Mouse (Mus musculus): Measurements from ENCODE around the gene Smco4. TPM values are rescaled to one million over a fixed set of nuclear protein-coding genes. Genes with fewer than 3 reads are reported as not detected.

Gene Smco4
- polyA plus RNA-seq (2015; fragmentation: Nextera tagmentation; extraction: Ambion mirVana), result 4.5 and 6.3 TPM in 2 replicates

GRCm38 (mm10) chr9:15493235-15493924, at the start of gene Smco4:
Gene Smco4, plus strand, starts transcription at chr9:15493432.
- H3K4me3 ChIP-seq (replicated peaks), result peak within 1 kb of the TSS; percentile 89
- no peaks in the 10 kb centered on the region for H3K36me3 ChIP-seq
- peak within 1 kb of the TSS; percentile 91 for H3K4me2 ChIP-seq
- H3K27me3 ChIP-seq, result no peaks in the 10 kb centered on the region
- peak within 1 kb of the TSS; percentile 91 for H3K27ac ChIP-seq
- WGBS, result under 1% methylated on average over 94 of the region's 101 CpGs
- H3K9ac ChIP-seq, result peak within 1 kb of the TSS; percentile 94
- no peaks in the 10 kb centered on the region for H3K9me3 ChIP-seq (replicated peaks)
- H3K4me1 ChIP-seq, result peaks cover 70% of the 10 kb centered on the region
- peak; percentile 85 for ATAC-seq (replicated peaks; ENCODE audit: low FRiP score)

GRCm38 (mm10) chr9:15447397-15447796, 45.8 kb upstream of the Smco4 start:
- Histone ChIP-seq H3K4me2 (no peak overlapping the region), H3K36me3 (no peaks in the 10 kb centered on the region), H3K27me3 (no peaks in the 10 kb centered on the region), H3K4me1 (no peaks in the 10 kb centered on the region), H3K27ac (no peak overlapping the region), H3K4me3 (replicated peaks) (no peak overlapping the region), H3K9me3 (replicated peaks) (no peaks in the 10 kb centered on the region), H3K9ac (no peak overlapping the region)
- WGBS, result 71% methylated on average over 2 of the region's 2 CpGs
- no peak for ATAC-seq (replicated peaks; ENCODE audit: low FRiP score)

DNA sequence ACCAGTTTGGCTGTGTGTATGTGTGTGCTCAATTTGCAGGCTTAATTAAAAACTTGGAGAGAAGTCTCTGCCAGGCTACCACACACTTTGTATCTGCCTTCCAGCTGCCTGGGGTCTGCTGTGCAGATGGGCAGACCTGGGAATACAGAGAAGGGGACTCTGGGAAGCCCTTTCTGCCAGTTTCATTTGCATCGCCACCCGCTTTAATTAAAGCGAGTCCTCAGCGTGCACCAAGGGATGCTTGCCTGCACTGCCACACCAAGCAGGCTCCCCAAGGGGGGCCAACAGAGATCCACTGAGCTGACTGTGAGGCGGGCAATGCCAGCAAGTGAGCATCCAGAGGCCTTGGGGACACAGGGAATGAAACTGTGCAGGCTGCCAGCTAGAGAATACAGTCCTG, 42.3 kb upstream of the Smco4 start:
- 59% methylated on average over 5 of the region's 5 CpGs for WGBS
- no peak overlapping the region for H3K27ac ChIP-seq

GRCm38 (mm10) chr9:15472256-15472655, 21.0 kb upstream of the Smco4 start:
- Histone ChIP-seq H3K9me3 (replicated peaks) (no peaks in the 10 kb centered on the region), H3K4me1 (no peaks in the 10 kb centered on the region), H3K4me2 (no peak overlapping the region), H3K36me3 (no peaks in the 10 kb centered on the region), H3K27me3 (no peaks in the 10 kb centered on the region), H3K4me3 (replicated peaks) (no peak overlapping the region), H3K27ac (no peak overlapping the region), H3K9ac (no peak overlapping the region)
- WGBS, result 71% methylated on average over 4 of the region's 4 CpGs
- ATAC-seq (replicated peaks; ENCODE audit: low FRiP score), result no peak

More for the DNA sequence above, 42.3 kb upstream of the Smco4 start:
- Histone ChIP-seq H3K27me3 (no peaks in the 10 kb centered on the region), H3K36me3 (no peaks in the 10 kb centered on the region), H3K4me3 (replicated peaks) (no peak overlapping the region), H3K4me1 (no peaks in the 10 kb centered on the region), H3K9me3 (replicated peaks) (no peaks in the 10 kb centered on the region), H3K9ac (no peak overlapping the region), H3K4me2 (no peak overlapping the region)
- no peak for ATAC-seq (replicated peaks; ENCODE audit: low FRiP score)

DNA sequence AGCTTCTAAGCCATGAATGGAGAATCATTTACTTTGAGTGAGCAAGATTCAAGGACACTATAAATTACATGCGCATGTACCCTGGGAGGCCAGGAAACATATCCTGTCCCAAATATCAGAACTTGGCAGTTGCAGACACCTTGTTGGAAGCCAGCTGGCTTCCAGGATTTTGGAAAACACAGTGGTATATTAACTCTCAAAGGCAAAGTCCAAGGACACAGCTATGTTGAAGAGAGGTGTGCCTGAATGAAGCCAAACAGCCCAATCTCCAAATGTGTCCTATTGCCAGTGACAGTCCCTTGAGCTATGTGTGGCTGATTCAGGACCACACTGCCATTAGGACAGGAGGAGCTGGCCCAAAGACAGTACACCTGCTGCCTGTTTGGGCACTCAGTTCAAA, 20.0 kb upstream of the Smco4 start:
- Histone ChIP-seq H3K4me3 (replicated peaks) (no peak overlapping the region), H3K4me1 (no peaks in the 10 kb centered on the region), H3K36me3 (no peaks in the 10 kb centered on the region), H3K27me3 (no peaks in the 10 kb centered on the region), H3K27ac (no peak overlapping the region), H3K9me3 (replicated peaks) (no peaks in the 10 kb centered on the region), H3K4me2 (no peak overlapping the region), H3K9ac (no peak overlapping the region)
- 72% methylated on average over 1 of the region's 1 CpGs for WGBS
- ATAC-seq (replicated peaks; ENCODE audit: low FRiP score), result no peak

DNA sequence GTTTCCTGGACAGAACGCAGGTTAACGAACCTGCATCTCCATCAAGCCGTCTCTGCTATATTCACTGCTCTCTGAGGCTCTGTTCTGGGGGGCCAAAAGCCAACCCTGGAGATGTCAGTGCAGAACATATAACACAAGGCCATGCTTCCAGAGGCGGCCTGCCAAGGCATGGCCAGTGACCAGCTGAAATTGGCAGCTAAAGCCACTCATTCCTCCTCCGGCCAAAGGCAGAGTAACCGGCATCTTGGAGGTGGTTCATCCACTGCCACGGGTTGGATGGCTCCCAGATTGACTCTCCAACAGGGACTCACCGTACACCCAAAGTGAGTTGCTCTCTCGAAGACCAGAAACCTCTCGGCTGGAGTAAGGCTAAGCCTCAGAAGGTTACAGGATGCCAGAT, 15.7 kb upstream of the Smco4 start:
- Histone ChIP-seq H3K4me3 (replicated peaks) (no peak overlapping the region), H3K36me3 (no peaks in the 10 kb centered on the region), H3K4me1 (no peaks in the 10 kb centered on the region), H3K9me3 (replicated peaks) (no peaks in the 10 kb centered on the region), H3K4me2 (no peak overlapping the region), H3K9ac (no peak overlapping the region), H3K27me3 (no peaks in the 10 kb centered on the region), H3K27ac (no peak overlapping the region)
- 90% methylated on average over 10 of the region's 10 CpGs for WGBS
- ATAC-seq (replicated peaks; ENCODE audit: low FRiP score), result no peak

DNA sequence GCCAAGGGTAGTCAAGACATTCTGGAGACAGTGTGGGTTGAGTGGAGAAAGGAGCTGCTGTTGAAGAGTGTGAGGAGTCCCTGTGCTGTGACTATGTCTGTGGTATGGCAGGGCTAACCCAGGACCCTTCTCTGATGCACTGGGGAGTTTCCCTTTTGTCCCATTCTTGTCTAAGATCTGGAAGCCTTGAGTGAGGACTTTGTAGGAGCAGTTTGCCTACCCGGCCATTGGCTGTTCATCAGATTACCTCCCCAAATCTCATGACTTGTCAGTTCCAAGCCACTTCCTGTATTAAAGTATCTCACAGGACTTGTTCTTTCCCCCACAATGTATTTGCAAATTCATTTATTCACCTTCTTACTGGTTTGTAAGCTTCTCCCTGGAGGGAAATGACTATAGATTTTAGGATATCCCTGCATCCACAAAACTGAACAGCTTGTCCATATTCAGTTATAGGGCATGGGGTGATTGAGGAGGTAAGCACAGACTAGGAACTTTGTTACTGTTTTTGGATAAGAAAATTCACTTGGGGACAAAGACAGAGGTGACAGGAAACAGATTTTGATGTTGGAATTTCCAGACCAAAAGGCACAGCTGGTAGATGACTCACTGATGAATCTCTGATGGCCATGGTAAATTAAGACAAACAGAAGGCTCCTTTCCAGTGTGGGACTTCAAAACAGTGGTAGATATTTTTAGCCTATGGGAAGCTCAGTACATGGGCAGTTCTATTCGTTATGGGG, 5.4 kb upstream of the Smco4 start:
- H3K36me3 ChIP-seq, result no peaks in the 10 kb centered on the region
- H3K27ac ChIP-seq, result peak overlapping the region; percentile 24; the same call in 1 of the 2 replicates
- no peak overlapping the region for H3K9ac ChIP-seq
- H3K4me2 ChIP-seq, result no peak overlapping the region
- no peak overlapping the region for H3K4me3 ChIP-seq (replicated peaks)
- H3K4me1 ChIP-seq, result peaks cover 27% of the 10 kb centered on the region
- no peaks in the 10 kb centered on the region for H3K27me3 ChIP-seq
- no peaks in the 10 kb centered on the region for H3K9me3 ChIP-seq (replicated peaks)
- 49% methylated on average over 2 of the region's 2 CpGs for WGBS
- no peak for ATAC-seq (replicated peaks; ENCODE audit: low FRiP score)

GRCm38 (mm10) chr9:15489293-15489692, 3.9 kb upstream of the Smco4 start:
- Histone ChIP-seq H3K36me3 (no peaks in the 10 kb centered on the region), H3K27me3 (no peaks in the 10 kb centered on the region), H3K9ac (no peak overlapping the region), H3K9me3 (replicated peaks) (no peaks in the 10 kb centered on the region), H3K27ac (peak overlapping the region; percentile 32; the same call in 1 of the 2 replicates), H3K4me2 (no peak overlapping the region), H3K4me3 (replicated peaks) (no peak overlapping the region), H3K4me1 (peaks cover 35% of the 10 kb centered on the region)
- no peak for ATAC-seq (replicated peaks; ENCODE audit: low FRiP score)

- no peak overlapping the region for H3K4me2 ChIP-seq
- no peak for ATAC-seq (replicated peaks; ENCODE audit: low FRiP score)
- H3K27me3 ChIP-seq, result no peaks in the 10 kb centered on the region
- no peak overlapping the region for H3K9ac ChIP-seq
- H3K36me3 ChIP-seq, result no peaks in the 10 kb centered on the region
- 0 out of 2 replicates have a peak overlapping the region, but pooled peaks have one; percentile 20 for H3K27ac ChIP-seq
- H3K4me3 ChIP-seq (replicated peaks), result no peak overlapping the region
- peaks cover 45% of the 10 kb centered on the region for H3K4me1 ChIP-seq
- WGBS, result 72% methylated on average over 8 of the region's 8 CpGs
- no peaks in the 10 kb centered on the region for H3K9me3 ChIP-seq (replicated peaks)
These were observed 2.7 kb upstream of the Smco4 start for GRCm38 (mm10) chr9:15490331-15491100.

- Histone ChIP-seq H3K4me2 (no peak overlapping the region), H3K36me3 (no peaks in the 10 kb centered on the region), H3K9ac (no peak overlapping the region), H3K4me3 (replicated peaks) (no peak overlapping the region), H3K27ac (peak overlapping the region; percentile 45), H3K27me3 (no peaks in the 10 kb centered on the region), H3K4me1 (peaks cover 57% of the 10 kb centered on the region), H3K9me3 (replicated peaks) (no peaks in the 10 kb centered on the region)
- 43% methylated on average over 4 of the region's 4 CpGs for WGBS
- 0 out of 2 replicates have a peak, but pooled peaks have one; percentile 2 for ATAC-seq (replicated peaks; ENCODE audit: low FRiP score)
These were observed 1.5 kb upstream of the Smco4 start for GRCm38 (mm10) chr9:15491686-15492085.

GRCm38 (mm10) chr9:15492401-15492800, 831 bp upstream of the Smco4 start:
- 40% methylated on average over 9 of the region's 9 CpGs for WGBS
- H3K36me3 ChIP-seq, result no peaks in the 10 kb centered on the region
- no peak overlapping the region for H3K27ac ChIP-seq
- no peaks in the 10 kb centered on the region for H3K27me3 ChIP-seq
- peaks cover 62% of the 10 kb centered on the region for H3K4me1 ChIP-seq
- ATAC-seq (replicated peaks; ENCODE audit: low FRiP score), result no peak
- H3K4me3 ChIP-seq (replicated peaks), result no peak overlapping the region
- no peak overlapping the region for H3K4me2 ChIP-seq
- no peaks in the 10 kb centered on the region for H3K9me3 ChIP-seq (replicated peaks)
- H3K9ac ChIP-seq, result no peak overlapping the region
